Mouse (Mus musculus) bone marrow macrophage, adult 2 months (primary cell): ENCODE data around the gene Tfap2d.

Experiments used
- CTCF ChIP-seq: IDR thresholded peaks from 2 replicates; pipeline ENCODE4 v1.5.1; 2012; ENCODE audit warnings: low read depth, mild to moderate bottlenecking, low read length, moderate library complexity
- POLR2A ChIP-seq: IDR thresholded peaks from 2 replicates; pipeline ENCODE4 v1.6.1; 2012; ENCODE audit warnings: mild to moderate bottlenecking, low read depth, low read length, borderline replicate concordance

DNA sequence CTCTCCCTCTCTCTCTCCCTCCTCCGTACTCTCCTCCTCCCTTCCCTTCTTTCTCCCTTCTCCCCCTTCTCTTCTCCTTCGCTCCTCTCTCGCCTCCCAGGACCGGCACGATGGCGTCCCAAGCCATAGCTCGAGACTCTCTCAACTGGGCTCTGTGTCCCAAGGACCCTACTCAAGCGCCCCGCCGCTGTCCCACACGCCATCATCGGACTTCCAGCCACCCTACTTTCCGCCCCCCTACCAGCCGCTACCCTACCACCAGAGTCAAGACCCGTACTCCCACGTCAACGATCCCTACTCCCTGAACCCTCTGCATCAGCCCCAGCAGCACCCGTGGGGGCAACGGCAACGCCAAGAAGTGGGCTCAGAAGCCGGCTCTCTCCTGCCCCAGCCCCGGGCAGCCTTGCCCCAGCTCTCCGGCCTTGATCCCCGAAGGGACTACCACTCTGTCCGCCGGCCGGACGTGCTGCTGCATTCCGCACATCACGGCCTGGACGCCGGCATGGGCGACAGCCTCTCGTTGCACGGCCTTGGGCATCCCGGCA, 111.1 kb downstream of the Tfap2d start:
- TF ChIP-seq CTCF (no peak), POLR2A (no peak)
